Mouse (Mus musculus) adrenal gland, adult 8-10 months (tissue): ENCODE data around the gene Ccdc162. TPM values are rescaled to one million over a fixed set of nuclear protein-coding genes. Genes with fewer than 3 reads are reported as not detected.

Experiments used
- DNase-seq: peaks from one replicate; pipeline ENCODE4 v3.0.0; 2022
- total RNA-seq, 4 experiments: library from RNA; stranded (reverse); gene quantifications; 2 replicates each; pipeline ENCODE4 v1.2.4; 2022

The Ccdc162 gene
- 1 to 10 TPM in 1 of 4 experiments, under 1 TPM in 3; 0.35 to 1.4 (median 0.58) TPM for total RNA-seq

GRCm38 (mm10) chr10:41716029-41716897 lies at the start of gene Ccdc162:
Ccdc162 (minus strand) TSS chr10:41716634.
- no peak for DNase-seq

GRCm38 (mm10) chr10:41765586-41765985 lies 49.2 kb upstream of the Ccdc162 start:
- DNase-seq, result peak; percentile 32

- no peak for DNase-seq
Observed at GRCm38 (mm10) chr10:41763741-41764385, 47.4 kb upstream of the Ccdc162 start.

- DNase-seq, result no peak
Observed at GRCm38 (mm10) chr10:41760866-41761265, 44.4 kb upstream of the Ccdc162 start.

GRCm38 (mm10) chr10:41758041-41758440 lies 41.6 kb upstream of the Ccdc162 start:
- no peak for DNase-seq

GRCm38 (mm10) chr10:41757226-41757625 lies 40.8 kb upstream of the Ccdc162 start:
- DNase-seq, result no peak

- DNase-seq, result no peak
Observed at GRCm38 (mm10) chr10:41751867-41752480, 35.5 kb upstream of the Ccdc162 start.

- DNase-seq, result no peak
Observed at GRCm38 (mm10) chr10:41749306-41749705, 32.9 kb upstream of the Ccdc162 start.

GRCm38 (mm10) chr10:41746554-41746953 lies 30.1 kb upstream of the Ccdc162 start:
- no peak for DNase-seq

- DNase-seq, result no peak
Observed at GRCm38 (mm10) chr10:41744006-41744405, 27.6 kb upstream of the Ccdc162 start.

- no peak for DNase-seq
Observed at GRCm38 (mm10) chr10:41740221-41740620, 23.8 kb upstream of the Ccdc162 start.

- DNase-seq, result no peak
Observed at GRCm38 (mm10) chr10:41737245-41737644, 20.8 kb upstream of the Ccdc162 start.

- no peak for DNase-seq
Observed at GRCm38 (mm10) chr10:41735398-41735797, 19.0 kb upstream of the Ccdc162 start.

GRCm38 (mm10) chr10:41733214-41733613 lies 16.8 kb upstream of the Ccdc162 start:
- DNase-seq, result no peak

GRCm38 (mm10) chr10:41731932-41732331 lies 15.5 kb upstream of the Ccdc162 start:
- no peak for DNase-seq

- DNase-seq, result no peak
Observed at GRCm38 (mm10) chr10:41730746-41731145, 14.3 kb upstream of the Ccdc162 start.

GRCm38 (mm10) chr10:41726215-41726614 lies 9.8 kb upstream of the Ccdc162 start:
- DNase-seq, result no peak

GRCm38 (mm10) chr10:41719587-41719986 lies 3.2 kb upstream of the Ccdc162 start:
- no peak for DNase-seq

GRCm38 (mm10) chr10:41715557-41715956 lies 877 bp downstream of the Ccdc162 start:
- DNase-seq, result no peak

GRCm38 (mm10) chr10:41711467-41711866 lies 5.0 kb downstream of the Ccdc162 start:
- DNase-seq, result no peak

- DNase-seq, result no peak
Observed at GRCm38 (mm10) chr10:41710773-41711172, 5.7 kb downstream of the Ccdc162 start.

GRCm38 (mm10) chr10:41709341-41709740 lies 7.1 kb downstream of the Ccdc162 start:
- peak; percentile 80 for DNase-seq

- DNase-seq, result no peak
Observed at GRCm38 (mm10) chr10:41699669-41700068, 16.8 kb downstream of the Ccdc162 start.
